In genomic region chr3:126916381-126916780, GRCm38 (mm10) we compare ENCODE assay signal across 26 mouse cellular contexts.
"Had no signal": no experiment of that assay in that cellular context is flagged by ENCODE, and none has a peak within 500 bp of the region (broad histone marks: within the 10 kb centered on the region; RNA-seq: fewer than 3 reads in every experiment).

No protein-coding gene starts in this region.

- H3K27me3 ChIP-seq: kidney, embryonic 15.5 days; limb, embryonic 12.5 days; limb, embryonic 15.5 days; liver, embryonic 12.5 days; liver, embryonic 15.5 days; lung, embryonic 15.5 days; megakaryocyte, embryonic 14.5 days; neural tube, embryonic 12.5 days; neural tube, embryonic 15.5 days had no signal

- H3K36me3 ChIP-seq: kidney, embryonic 15.5 days; limb, embryonic 12.5 days; limb, embryonic 15.5 days; liver, embryonic 12.5 days; liver, embryonic 15.5 days; lung, embryonic 15.5 days; neural tube, embryonic 15.5 days had no signal

- DNase-seq: kidney, adult 11 months; kidney, adult 8-10 months; kidney, postnatal 10 days; kidney, postnatal 36 days; left cerebral cortex, postnatal 4 days; lung, adult 18-20 months; lung, postnatal 10 days; lung, postnatal 36 days; right cerebral cortex, adult 18-20 months; right cerebral cortex, postnatal 14 days; right cerebral cortex, postnatal 4 days; thymus, adult 2 months; thymus, postnatal 14 days; thymus, postnatal 4 days had no signal

- H3K9me3 ChIP-seq: kidney, embryonic 15.5 days; limb, embryonic 12.5 days; limb, embryonic 15.5 days; liver, embryonic 12.5 days; liver, embryonic 15.5 days; lung, embryonic 15.5 days; neural tube, embryonic 12.5 days; neural tube, embryonic 15.5 days had no signal

- H3K4me1 ChIP-seq: kidney, embryonic 15.5 days; limb, embryonic 12.5 days; limb, embryonic 15.5 days; liver, embryonic 12.5 days; liver, embryonic 15.5 days; lung, embryonic 15.5 days; megakaryocyte, embryonic 14.5 days; neural tube, embryonic 12.5 days; neural tube, embryonic 15.5 days had no signal

- ATAC-seq: liver, embryonic 12.5 days had no signal

- H3K9ac ChIP-seq: kidney, embryonic 15.5 days; limb, embryonic 12.5 days; limb, embryonic 15.5 days; liver, embryonic 12.5 days; liver, embryonic 15.5 days; lung, embryonic 15.5 days; neural tube, embryonic 12.5 days; neural tube, embryonic 15.5 days had no signal

- H3K4me2 ChIP-seq: kidney, embryonic 15.5 days; limb, embryonic 12.5 days; limb, embryonic 15.5 days; liver, embryonic 12.5 days; liver, embryonic 15.5 days; lung, embryonic 15.5 days; midbrain, embryonic 11.5 days; neural tube, embryonic 12.5 days; neural tube, embryonic 15.5 days had no signal

- H3K27ac ChIP-seq: kidney, embryonic 15.5 days; limb, embryonic 12.5 days; limb, embryonic 15.5 days; liver, embryonic 12.5 days; liver, embryonic 15.5 days; lung, embryonic 15.5 days; neural tube, embryonic 12.5 days; neural tube, embryonic 15.5 days; stomach, postnatal 0 days had no signal

- H3K4me3 ChIP-seq: kidney, embryonic 15.5 days; limb, embryonic 12.5 days; limb, embryonic 15.5 days; liver, embryonic 12.5 days; liver, embryonic 15.5 days; lung, embryonic 15.5 days; megakaryocyte, embryonic 14.5 days; myocyte; neural tube, embryonic 12.5 days; neural tube, embryonic 15.5 days had no signal
